Mouse (Mus musculus): ENCODE measurements around the gene Dedd. TPM values are rescaled to one million over a fixed set of nuclear protein-coding genes. Genes with fewer than 3 reads are reported as not detected.

The Dedd gene
- total and polyA plus RNA-seq, 2 experiments from 2014 or later = 38.9 to 42.1 TPM

- DNase-seq (ENCODE audit: low spot score) (no peak), ATAC-seq (ENCODE audit: low FRiP score) (no peak)
- H3K9me3 ChIP-seq (ENCODE audit: low read length) = peaks cover 7% of the 10 kb centered on the region; the same call in 1 of the 2 replicates
- H3K27ac ChIP-seq (ENCODE audit: low read depth, low read length) = no peak overlapping the region
- no peaks in the 10 kb centered on the region for H3K4me1 ChIP-seq (ENCODE audit: insufficient read depth, low read length)
- H3K36me3 ChIP-seq (ENCODE audit: insufficient read depth, low read length) = no peaks in the 10 kb centered on the region
- no peaks in the 10 kb centered on the region for H3K27me3 ChIP-seq (ENCODE audit: insufficient read depth, low read length)
- no peak for TF ChIP-seq CTCF (IDR thresholded peaks at IDR 0.05)
- no peak overlapping the region for H3K4me2 ChIP-seq (ENCODE audit: low read depth, low read length, poor library complexity, severe bottlenecking)
- 86% methylated on average over 3 of the region's 3 CpGs for WGBS
- no peak overlapping the region for H3K4me3 ChIP-seq (ENCODE audit: low read depth, low read length)
- H3K9ac ChIP-seq (replicated peaks; ENCODE audit: low read length, poor library complexity, severe bottlenecking) = no peak overlapping the region
These were observed 19.7 kb downstream of the Dedd start for GRCm38 (mm10) chr1:171348665-171349064.

- Histone ChIP-seq H3K36me3 (ENCODE audit: insufficient read depth, low read length) (no peaks in the 10 kb centered on the region), H3K9ac (replicated peaks; ENCODE audit: low read length, poor library complexity, severe bottlenecking) (no peak overlapping the region), H3K4me1 (ENCODE audit: insufficient read depth, low read length) (no peaks in the 10 kb centered on the region), H3K9me3 (ENCODE audit: low read length) (peaks cover 7% of the 10 kb centered on the region; the same call in 1 of the 2 replicates), H3K4me2 (ENCODE audit: low read depth, low read length, poor library complexity, severe bottlenecking) (no peak overlapping the region), H3K27me3 (ENCODE audit: insufficient read depth, low read length) (no peaks in the 10 kb centered on the region), H3K27ac (ENCODE audit: low read depth, low read length) (no peak overlapping the region), H3K4me3 (ENCODE audit: low read depth, low read length) (no peak overlapping the region)
- DNase-seq (ENCODE audit: low spot score) = no peak
- TF ChIP-seq CTCF (IDR thresholded peaks at IDR 0.05) = no peak
- WGBS = 99% methylated on average over 2 of the region's 2 CpGs
- no peak for ATAC-seq (ENCODE audit: low FRiP score)
These were observed 20.3 kb downstream of the Dedd start for GRCm38 (mm10) chr1:171349210-171349609.

GRCm38 (mm10) chr1:171355812-171356340, 26.9 kb downstream of the Dedd start:
- ATAC-seq (ENCODE audit: low FRiP score) (no peak), DNase-seq (ENCODE audit: low spot score) (no peak)
- 82% methylated on average over 5 of the region's 5 CpGs for WGBS
- Histone ChIP-seq H3K27ac (ENCODE audit: low read depth, low read length) (no peak overlapping the region), H3K4me1 (ENCODE audit: insufficient read depth, low read length) (no peaks in the 10 kb centered on the region), H3K27me3 (ENCODE audit: insufficient read depth, low read length) (no peaks in the 10 kb centered on the region), H3K9ac (replicated peaks; ENCODE audit: low read length, poor library complexity, severe bottlenecking) (no peak overlapping the region), H3K9me3 (ENCODE audit: low read length) (peaks cover 3% of the 10 kb centered on the region; the same call in 1 of the 2 replicates), H3K36me3 (ENCODE audit: insufficient read depth, low read length) (peaks cover 14% of the 10 kb centered on the region), H3K4me2 (ENCODE audit: low read depth, low read length, poor library complexity, severe bottlenecking) (no peak overlapping the region), H3K4me3 (ENCODE audit: low read depth, low read length) (no peak overlapping the region)
- TF ChIP-seq CTCF (IDR thresholded peaks at IDR 0.05) = peak; percentile 61

- Histone ChIP-seq H3K27me3 (ENCODE audit: insufficient read depth, low read length) (no peaks in the 10 kb centered on the region), H3K27ac (ENCODE audit: low read depth, low read length) (no peak overlapping the region), H3K9ac (replicated peaks; ENCODE audit: low read length, poor library complexity, severe bottlenecking) (no peak overlapping the region), H3K4me1 (ENCODE audit: insufficient read depth, low read length) (0 out of 2 replicates have a peak, but pooled peaks cover 4% of the 10 kb centered on the region), H3K36me3 (ENCODE audit: insufficient read depth, low read length) (peaks cover 14% of the 10 kb centered on the region), H3K9me3 (ENCODE audit: low read length) (peaks cover 3% of the 10 kb centered on the region; the same call in 1 of the 2 replicates), H3K4me3 (ENCODE audit: low read depth, low read length) (no peak overlapping the region), H3K4me2 (ENCODE audit: low read depth, low read length, poor library complexity, severe bottlenecking) (no peak overlapping the region)
- 93% methylated on average over 2 of the region's 2 CpGs for WGBS
- no peak for TF ChIP-seq CTCF (IDR thresholded peaks at IDR 0.05)
- DNase-seq (ENCODE audit: low spot score) (no peak), ATAC-seq (ENCODE audit: low FRiP score) (no peak)
These were observed 27.9 kb downstream of the Dedd start for GRCm38 (mm10) chr1:171356814-171357213.

- peaks cover 14% of the 10 kb centered on the region for H3K36me3 ChIP-seq (ENCODE audit: insufficient read depth, low read length)
- H3K9ac ChIP-seq (replicated peaks; ENCODE audit: low read length, poor library complexity, severe bottlenecking) = no peak overlapping the region
- ATAC-seq (ENCODE audit: low FRiP score) (no peak), DNase-seq (ENCODE audit: low spot score) (peak; percentile 74)
- H3K27me3 ChIP-seq (ENCODE audit: insufficient read depth, low read length) = no peaks in the 10 kb centered on the region
- peaks cover 3% of the 10 kb centered on the region; the same call in 1 of the 2 replicates for H3K9me3 ChIP-seq (ENCODE audit: low read length)
- 0 out of 2 replicates have a peak, but pooled peaks cover 4% of the 10 kb centered on the region for H3K4me1 ChIP-seq (ENCODE audit: insufficient read depth, low read length)
- H3K4me2 ChIP-seq (ENCODE audit: low read depth, low read length, poor library complexity, severe bottlenecking) = no peak overlapping the region
- no peak overlapping the region for H3K27ac ChIP-seq (ENCODE audit: low read depth, low read length)
- WGBS = 76% methylated on average over 4 of the region's 4 CpGs
- peak; percentile 84 for TF ChIP-seq CTCF (IDR thresholded peaks at IDR 0.05)
- no peak overlapping the region for H3K4me3 ChIP-seq (ENCODE audit: low read depth, low read length)
These were observed 29.5 kb downstream of the Dedd start for GRCm38 (mm10) chr1:171358421-171358820.

GRCm38 (mm10) chr1:171360253-171360652, 31.3 kb downstream of the Dedd start:
- WGBS = 8% methylated on average over 26 of the region's 26 CpGs
- 0 out of 2 replicates have a peak, but pooled peaks cover 4% of the 10 kb centered on the region for H3K4me1 ChIP-seq (ENCODE audit: insufficient read depth, low read length)
- H3K9ac ChIP-seq (replicated peaks; ENCODE audit: low read length, poor library complexity, severe bottlenecking) = peak overlapping the region; percentile 68
- peaks cover 3% of the 10 kb centered on the region; the same call in 1 of the 2 replicates for H3K9me3 ChIP-seq (ENCODE audit: low read length)
- H3K27me3 ChIP-seq (ENCODE audit: insufficient read depth, low read length) = no peaks in the 10 kb centered on the region
- DNase-seq (ENCODE audit: low spot score) (no peak), ATAC-seq (ENCODE audit: low FRiP score) (peak; percentile 48; the same call in 1 of the 2 replicates)
- TF ChIP-seq CTCF (IDR thresholded peaks at IDR 0.05) = no peak
- H3K27ac ChIP-seq (ENCODE audit: low read depth, low read length) = peak overlapping the region; percentile 77
- H3K4me2 ChIP-seq (ENCODE audit: low read depth, low read length, poor library complexity, severe bottlenecking) = peak overlapping the region; percentile 83
- H3K36me3 ChIP-seq (ENCODE audit: insufficient read depth, low read length) = peaks cover 14% of the 10 kb centered on the region
- H3K4me3 ChIP-seq (ENCODE audit: low read depth, low read length) = peak overlapping the region; percentile 50
